Mouse (Mus musculus) liver, postnatal 0 days (tissue): ENCODE data around the gene Rem1.

Experiments used
- CTCF ChIP-seq: sonication (generic); IDR thresholded peaks from 2 replicates; pipeline ENCODE4 v1.5.1; 2016; ENCODE audit warnings: antibody characterized with exemption, low read depth
- EP300 ChIP-seq: IDR thresholded peaks from 2 replicates; pipeline ENCODE4 v1.6.1; 2016; ENCODE audit warnings: antibody characterized with exemption, low read depth, mild to moderate bottlenecking

- TF ChIP-seq CTCF = no peak
- no peak for TF ChIP-seq EP300
Observed at GRCm38 (mm10) chr2:152600076-152600475, 26.7 kb upstream of the Rem1 start.
